Mouse (Mus musculus) R1 (cell line): ENCODE measurements around the gene Ypel2.

ENCODE experiments used
- DNase-seq: peaks from one replicate; pipeline ENCODE4 v3.0.0-alpha.2; 2018; ENCODE audit warnings: low read depth, low spot score

The Ypel2 gene

DNA sequence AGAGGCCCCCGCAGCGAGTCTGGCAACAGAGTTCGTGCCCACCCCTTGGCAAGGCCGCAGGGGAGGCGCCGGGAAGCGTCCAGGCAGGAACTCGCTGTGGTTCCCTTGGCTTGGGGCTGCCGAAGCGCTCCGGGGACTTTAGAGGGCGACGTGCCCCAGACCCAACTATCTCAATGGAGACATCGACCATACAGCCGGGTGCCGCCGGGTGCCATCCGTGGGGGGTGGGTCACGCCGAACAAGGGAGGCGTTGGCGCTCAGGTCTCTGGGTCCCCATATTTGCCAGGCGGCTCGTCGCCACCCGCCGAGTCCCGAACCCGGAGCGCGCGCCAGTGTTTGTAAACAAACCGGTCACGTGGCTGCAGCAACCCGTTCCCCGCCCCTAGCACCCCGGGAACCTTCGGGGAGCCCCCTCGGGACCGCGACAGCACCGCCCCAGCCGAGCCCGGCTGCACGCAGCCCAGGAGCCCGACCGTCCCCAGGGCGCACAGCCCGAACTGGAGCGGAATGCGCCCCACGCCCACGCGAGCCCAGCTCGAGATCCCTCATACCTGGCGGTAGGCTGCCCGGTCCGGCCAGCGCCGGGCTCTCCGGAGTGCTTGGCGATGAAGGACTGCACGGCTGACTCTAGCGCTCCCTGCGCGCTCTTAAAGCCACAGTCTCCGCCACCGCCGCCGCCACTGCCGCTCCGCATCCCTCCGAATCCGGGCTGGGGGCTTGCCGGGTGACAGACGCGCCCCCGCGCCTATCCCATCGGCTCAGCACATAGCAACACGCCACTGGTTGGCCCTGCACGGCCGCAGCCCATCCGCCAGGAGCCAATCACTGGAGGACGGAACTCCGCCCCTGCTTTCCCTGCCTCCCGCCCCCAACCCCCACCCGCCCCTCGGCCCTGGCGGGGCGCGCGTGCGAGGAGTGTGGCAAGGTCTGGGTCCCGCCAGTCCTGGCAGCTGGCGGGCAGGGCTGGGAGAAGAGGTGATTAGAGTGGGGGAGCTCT lies at the start of gene Ypel2:
Ypel2 (minus strand) TSS at position 667 of the 997 bp plus-strand sequence.
- DNase-seq = peak; percentile 97

DNA sequence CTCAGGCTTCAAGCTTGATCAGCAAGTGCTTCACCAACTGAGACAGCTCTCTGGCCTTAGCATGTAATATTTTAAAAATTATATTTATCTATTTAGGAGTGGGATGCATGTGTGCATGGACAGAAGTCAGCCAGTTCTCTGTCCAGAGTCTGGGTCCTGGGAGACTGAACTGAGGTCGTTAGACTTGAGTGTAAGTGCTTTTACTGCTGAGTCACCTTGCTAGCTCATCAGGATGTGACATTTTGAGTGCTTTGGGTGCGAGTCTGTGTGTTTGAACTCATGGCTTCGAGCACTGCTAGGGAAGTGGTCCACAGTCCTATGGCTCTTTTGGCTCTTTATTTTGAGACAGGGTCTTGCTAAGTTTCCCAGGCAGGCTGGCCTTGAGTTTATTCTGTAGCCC lies 49.5 kb upstream of the Ypel2 start:
- no peak for DNase-seq

DNA sequence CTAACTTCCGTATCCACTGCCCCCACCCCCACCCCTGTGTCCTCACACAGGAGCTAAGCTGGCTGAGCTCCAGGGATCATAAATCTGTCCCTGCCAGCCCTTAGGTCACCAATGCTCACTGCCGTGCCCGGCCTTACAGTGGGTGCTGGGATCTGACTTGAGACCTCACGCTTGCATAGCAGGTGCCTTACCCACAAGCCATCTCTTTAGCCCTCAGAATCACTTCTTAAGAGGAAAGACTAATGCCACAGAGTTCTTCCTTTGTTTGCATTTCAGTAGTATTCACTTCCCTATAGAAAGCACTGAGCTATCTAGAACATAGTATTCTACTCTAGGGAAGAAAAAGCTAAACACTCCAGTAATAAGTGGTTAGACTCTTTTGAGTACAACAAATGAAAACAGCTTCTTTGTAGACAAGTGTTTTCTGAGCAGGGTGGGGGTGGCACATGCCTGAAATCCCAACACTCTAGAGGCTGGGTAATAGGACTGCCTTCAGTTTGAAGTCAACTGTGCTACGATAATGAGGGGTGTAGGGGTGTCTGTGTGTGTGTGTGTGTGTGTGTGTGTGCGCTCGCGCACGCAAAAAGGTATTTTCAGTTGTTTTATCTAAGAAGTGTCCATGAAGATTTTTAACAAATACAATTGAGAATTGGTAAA lies 45.9 kb upstream of the Ypel2 start:
- DNase-seq = no peak

DNA sequence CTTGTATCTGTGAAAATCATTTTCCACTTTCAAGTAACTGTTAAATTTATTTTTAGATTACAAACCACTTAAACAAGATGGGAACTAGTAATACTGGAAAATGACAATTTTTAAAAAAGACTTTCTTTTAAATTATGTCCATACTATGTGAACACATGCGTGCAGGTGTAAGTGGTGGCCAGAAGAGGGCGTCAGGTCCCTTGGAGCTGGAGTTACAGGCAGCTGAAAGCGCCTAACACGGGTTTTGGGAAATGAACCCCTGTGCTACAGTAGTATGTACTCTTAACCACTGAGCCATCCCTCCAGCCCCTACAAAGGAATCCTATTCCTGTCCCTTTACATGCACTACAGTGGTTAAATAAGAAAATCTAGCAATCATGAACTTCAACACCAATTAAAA lies 42.7 kb upstream of the Ypel2 start:
- peak; percentile 63 for DNase-seq

DNA sequence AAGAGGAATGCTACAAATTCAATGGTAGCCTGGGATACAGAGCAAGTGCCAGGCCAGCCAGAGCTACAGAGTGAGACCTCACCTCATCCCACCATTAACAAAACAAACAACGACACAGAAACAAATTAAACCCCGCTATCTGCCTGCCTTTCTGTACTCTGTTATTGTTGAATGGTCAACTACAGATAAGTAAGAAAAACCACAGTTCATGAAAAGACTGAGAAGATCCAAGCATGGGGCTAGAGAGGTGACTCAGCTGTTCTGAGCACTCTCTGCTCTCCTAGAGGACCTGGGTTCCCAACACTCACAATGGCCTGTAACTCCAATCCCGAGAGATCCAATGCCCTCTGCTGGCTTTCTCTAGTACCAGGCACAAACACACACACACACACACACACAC lies 34.7 kb upstream of the Ypel2 start:
- DNase-seq = no peak

DNA sequence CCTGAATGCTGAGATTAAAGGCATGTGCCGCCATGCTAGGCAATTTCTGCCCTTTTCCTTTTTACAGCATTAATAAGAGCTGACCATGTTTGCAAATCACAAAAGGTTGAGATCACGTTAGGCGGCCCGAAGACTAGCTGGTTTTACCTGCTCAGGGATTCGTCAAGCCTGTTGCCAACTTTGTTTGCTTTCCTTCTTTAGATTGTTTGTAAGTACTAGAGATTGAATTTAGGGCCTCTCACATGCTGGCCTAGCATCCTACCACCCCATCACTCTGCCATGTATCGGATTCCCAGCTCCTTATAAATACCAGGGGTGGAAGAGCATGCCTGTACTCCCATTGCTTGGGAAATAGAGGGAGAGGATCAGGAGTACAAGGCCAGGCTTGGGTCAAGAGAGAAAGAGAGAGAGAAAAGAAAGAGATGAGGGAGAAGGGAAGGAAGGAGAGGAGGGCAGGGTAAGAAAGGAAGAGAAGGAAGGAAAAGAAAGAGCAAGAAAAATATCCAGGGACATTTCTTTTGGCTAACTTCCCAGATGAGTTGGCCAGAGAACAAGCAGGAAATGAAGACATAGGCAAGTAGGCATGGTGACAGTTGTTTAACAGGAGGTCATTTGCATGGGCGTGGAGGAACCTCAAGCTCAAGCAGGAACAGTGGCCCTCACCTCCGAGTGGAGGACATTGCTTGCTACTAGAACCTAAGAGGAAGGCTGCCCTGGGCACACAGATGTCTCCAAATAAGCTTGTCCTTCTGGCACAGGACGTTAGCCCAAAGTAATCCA lies 32.8 kb upstream of the Ypel2 start:
- no peak for DNase-seq

DNA sequence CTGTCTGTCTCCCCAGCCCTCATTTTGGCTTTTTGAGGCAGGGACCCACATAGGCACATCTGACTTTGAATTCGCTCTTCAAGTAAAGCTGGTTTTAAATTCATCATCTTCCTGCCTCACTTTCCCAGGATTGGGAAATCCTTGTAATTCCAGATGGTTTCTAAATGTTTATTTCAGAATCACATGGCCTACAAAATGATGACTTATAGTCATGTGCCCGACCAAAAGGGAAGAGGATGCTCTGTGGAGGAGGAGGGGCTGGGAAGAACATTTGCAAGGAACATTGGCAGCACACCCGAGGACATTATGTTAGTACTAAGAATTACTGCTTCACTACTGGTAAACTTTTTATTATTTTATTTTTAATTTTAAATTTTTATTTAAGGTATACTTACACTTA lies 31.8 kb upstream of the Ypel2 start:
- DNase-seq = no peak

DNA sequence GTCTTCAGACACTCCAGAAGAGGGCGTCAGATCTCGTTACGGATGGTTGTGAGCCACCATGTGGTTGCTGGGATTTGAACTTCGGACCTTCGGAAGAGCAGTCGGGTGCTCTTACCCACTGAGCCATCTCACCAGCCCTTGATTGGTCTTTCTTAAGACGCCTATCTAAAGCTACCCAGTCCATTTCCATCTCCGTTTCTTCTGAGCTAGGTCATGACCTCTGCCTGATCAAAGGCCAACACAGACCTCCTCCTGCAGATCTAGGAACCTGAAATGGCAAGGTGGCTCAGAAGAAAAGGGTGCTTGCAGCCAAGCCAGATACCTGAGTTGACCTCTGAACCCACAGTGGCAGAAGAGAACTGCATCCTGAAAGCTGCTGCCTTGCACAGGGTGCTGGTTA lies 29.7 kb upstream of the Ypel2 start:
- DNase-seq = peak; percentile 28

DNA sequence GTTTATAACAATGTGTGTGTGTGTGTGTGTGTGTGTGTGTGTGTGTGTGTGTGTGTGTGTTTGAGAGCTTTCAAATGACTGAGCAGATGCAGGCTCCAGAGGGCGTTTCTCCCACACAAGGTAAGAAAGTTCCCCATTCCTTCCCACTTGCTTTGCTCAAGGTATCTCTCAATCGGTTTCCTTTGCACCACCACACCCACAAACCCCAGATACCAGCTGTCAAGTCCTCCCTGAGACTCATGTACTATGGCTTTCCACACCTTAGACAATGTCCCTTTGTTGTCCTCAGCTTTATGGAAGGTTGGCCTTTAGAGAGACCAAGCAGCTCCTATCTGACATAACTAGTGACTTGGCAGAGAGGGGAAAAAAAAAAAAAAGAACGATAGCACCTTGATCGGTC lies 29.3 kb upstream of the Ypel2 start:
- no peak for DNase-seq

DNA sequence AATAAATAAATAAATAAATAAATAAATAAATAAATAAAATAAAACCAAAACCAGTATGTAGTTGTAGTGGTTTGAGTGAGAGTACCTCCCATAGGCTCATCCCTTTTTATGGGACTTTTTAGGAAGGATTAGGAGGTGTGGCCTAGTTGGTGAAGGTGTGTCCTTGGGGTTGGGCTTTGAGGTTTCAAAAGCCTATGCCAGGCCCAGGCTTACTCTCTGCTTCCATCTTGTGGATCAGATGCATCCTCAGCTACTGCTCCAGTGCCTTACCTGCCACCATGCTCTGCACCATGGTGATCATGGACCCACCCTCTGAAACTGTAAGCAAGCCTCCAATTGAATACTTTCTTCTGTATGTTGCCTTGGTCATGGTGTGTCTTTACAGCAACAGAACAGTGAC lies 28.0 kb upstream of the Ypel2 start:
- peak; percentile 50 for DNase-seq

DNA sequence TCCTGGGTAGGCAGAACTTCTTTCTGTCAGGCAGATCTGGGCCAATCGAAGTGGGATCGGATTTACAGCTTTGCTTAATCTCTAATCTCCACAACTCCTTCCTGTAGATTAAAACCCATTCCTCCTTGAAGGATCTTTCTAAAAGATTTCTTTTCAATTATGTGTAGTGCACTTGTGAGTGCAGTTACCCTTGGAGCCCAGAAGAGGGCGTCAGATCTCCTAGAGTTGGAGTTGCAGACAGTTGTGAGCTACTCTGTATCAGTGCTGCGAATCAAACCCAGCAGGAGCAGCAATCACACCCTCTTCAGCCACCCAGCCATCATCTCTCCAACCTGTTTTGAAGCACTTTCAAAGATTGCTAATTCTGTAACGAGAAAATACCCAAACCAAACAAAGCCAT lies 26.9 kb upstream of the Ypel2 start:
- peak; percentile 21 for DNase-seq

DNA sequence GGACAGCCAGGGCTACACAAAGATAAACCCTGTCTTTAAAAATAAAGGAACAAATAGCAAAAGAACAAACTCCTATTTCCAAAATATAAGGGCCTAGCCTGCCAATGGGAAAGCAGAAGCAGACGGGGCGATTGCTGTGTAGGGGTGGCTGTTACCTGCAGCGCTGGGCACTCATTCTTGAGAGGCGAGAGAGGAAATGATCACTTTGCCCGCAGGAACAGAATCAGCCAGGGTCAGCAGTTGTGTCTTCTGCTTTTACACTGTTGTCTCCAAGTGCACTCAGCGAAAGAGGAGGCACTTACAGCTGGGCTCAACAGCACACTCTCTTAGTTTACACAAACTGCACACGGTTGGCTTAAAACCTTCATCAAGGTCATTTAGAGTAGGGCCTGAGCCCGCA lies 25.9 kb upstream of the Ypel2 start:
- DNase-seq = no peak

DNA sequence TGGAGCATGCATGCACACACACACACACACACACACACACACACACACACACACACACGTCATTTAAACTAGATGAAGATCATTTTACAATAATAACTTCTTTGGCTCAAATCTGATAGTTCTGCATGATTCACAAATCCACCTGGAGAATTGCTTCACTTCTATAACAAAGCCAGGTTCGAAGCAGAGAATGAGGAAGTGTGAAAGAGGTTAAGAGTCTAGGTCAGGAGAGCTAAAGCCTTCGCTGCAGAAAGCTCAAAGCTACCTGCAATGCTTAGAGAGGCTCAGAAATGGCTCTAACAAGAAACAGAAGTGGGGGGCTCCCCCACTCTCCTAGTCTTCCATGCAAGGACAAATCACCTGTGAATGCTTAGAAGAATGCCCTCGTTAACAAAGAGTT lies 24.6 kb upstream of the Ypel2 start:
- no peak for DNase-seq

DNA sequence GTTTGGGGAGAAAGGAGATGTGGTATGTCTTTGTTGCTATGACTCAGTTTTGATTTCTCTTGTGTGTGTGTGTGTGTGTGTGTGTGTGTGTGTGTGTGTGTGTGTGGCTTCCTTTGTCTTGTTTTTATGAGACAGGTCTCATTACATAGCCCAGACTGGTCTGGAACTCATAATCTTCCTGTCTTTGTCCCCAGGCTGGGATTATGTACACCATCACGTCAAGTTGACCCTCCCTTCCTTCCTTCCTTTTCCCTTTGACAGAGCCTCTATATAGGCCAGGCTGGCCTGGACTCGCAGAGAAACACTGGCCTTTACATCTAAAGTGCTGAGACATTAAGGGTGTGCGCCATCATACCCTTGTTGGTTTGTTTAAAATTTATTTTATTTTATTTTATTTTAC lies 22.2 kb upstream of the Ypel2 start:
- DNase-seq = no peak

DNA sequence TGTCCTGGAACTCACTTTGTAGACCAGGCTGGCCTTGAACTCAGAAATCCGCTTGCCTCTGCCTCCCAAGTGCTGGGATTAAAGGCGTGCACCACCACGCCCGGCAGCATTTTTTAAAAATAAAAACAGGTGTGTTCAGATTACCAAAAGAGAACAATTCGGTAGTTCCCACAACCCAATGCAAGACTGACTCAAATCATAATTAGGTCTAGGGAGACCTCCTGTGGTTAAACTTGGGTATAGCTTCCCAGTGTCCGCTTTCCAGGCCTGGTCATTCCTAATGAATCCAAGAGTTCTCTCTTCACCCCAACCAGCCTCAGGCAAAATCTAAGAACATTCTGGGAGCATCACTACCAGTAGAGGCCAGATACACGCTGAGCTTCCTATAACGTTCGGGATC lies 17.0 kb upstream of the Ypel2 start:
- peak; percentile 77 for DNase-seq

DNA sequence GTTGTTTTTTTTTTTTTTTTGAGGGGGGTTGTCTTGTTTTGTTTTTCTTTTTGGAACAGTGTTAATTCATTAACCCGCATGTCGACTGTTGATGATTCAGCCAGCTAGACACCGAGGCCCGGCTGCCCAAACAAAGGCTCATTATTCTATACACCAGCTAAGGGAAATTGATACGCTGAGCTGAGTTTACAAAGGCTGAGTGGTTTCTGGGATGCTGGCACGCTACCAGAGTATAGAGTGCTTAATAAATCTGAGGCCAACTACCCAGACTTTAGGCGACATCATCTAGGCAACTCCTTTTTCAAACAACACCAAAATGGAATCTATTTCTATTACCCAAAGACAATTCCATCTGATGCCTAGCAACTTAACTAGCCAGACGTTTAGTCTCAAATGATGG lies 13.9 kb upstream of the Ypel2 start:
- no peak for DNase-seq

DNA sequence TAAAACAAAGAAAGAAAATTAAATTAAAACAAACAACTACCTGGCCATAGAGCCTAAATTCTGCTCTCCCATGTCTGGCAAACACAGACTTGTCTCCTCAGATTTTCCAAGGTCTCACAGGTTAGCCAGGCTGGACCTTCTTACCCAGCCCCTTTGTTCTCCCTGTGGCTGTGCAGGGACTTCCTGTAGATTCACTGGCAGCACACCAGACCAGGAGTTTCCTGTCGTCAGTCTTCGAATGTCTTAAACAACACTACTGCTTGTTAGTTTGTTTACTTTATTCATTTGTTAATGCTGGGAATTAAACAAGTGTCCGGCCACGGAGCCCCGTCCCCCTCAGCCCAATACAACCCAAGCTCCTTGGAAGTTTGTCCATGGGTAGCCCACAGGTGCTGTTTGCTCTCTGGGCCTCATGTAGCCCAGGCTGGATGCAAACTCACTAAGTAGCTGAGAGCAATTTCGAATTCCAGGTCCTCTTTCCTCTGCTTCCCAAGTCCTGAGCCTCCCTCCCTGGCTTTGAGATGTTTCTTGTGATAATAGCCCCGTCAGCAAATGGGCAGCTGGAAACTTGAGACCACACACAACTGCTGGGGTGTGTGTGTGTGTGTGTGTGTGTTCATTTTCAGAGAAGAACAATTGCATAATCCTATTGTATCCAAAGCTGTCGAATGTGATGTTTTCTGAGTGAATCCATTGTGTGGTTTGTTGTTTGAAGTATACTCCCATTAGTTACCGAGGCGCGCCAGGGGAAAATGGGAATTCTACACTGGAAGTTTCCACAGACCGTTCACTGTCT lies 11.7 kb upstream of the Ypel2 start:
- DNase-seq = no peak

DNA sequence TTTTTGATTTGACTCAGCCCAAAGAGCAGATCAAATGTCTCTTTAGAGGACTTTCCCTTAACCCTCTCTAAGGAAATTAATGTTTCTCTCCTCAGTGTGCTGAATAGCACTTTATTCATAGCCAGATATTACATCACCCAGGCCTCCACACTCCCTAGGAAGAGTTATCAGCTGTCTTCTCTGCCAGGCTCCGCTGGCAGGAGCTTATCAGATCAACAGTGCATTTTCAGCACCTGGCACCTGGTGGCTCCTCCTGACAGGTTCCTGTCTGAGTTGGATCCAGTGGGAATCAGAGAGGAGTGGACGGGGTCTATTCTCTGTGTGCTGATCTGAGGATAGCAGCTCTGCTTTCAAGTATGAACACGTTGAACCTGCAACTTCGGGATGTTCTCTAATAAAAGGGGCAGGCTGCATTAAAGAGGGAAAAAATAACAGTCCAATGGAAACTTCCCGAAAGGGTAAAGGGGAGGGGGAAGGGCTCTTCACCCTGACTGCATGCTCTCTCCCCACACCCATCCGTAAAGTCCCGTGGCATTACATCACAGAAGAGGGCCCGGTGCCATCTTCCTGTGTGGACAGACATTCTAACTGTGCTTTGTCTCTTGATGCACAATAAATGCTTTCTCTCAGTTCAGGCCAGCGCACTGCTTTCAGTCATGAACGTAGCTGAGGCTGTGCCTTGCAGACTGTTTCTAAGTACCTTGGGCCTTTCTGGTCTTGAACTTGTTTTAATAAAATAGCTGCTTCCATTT lies 8.7 kb upstream of the Ypel2 start:
- DNase-seq = no peak

DNA sequence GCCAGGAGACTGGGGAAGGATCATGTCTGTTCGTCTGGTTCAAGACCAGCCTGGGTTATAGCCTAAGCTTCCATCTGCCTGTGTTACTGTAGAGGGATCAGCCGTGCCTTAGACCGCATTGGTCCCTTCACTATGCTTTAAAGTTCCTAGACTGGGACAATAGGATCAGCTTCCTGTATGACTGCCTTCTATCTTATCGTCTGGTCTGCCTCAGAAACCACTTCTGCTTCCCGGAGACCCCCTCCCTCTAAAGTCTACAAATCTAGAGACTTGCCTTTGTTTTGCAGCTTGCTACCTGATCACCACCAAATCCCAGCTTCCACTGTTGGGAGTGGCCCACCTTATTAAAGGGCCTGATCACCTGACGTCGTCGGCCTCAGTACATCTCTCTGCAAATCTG lies 7.7 kb upstream of the Ypel2 start:
- no peak for DNase-seq

DNA sequence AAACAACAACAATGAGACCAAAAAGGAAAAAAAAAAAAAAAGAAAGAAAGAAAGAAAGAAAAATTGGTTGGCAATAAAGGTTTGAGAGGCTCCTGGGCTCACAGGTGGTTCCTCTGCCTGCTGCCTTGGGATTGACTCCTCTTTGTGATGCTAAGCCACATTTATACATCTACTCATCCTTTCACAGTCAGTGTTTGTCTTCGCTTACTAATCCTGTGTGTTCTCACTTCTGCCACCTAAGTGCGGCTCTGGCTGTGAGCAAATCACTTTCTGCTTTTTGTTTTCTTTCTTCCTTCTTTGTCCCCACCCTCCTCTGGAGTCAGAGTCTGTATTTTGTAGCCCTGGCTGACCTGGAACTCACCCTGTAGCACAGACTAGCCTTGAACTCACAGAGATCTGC lies 2.8 kb upstream of the Ypel2 start:
- DNase-seq = peak; percentile 81
